Mouse (Mus musculus) right cerebral cortex, adult 18-20 months (tissue): Measurements from ENCODE around the gene 3110040N11Rik.

ENCODE experiments used
- DNase-seq: peaks from one replicate; pipeline ENCODE4 v3.0.0; 2022; ENCODE audit warnings: mixed read lengths

Gene 3110040N11Rik

DNA sequence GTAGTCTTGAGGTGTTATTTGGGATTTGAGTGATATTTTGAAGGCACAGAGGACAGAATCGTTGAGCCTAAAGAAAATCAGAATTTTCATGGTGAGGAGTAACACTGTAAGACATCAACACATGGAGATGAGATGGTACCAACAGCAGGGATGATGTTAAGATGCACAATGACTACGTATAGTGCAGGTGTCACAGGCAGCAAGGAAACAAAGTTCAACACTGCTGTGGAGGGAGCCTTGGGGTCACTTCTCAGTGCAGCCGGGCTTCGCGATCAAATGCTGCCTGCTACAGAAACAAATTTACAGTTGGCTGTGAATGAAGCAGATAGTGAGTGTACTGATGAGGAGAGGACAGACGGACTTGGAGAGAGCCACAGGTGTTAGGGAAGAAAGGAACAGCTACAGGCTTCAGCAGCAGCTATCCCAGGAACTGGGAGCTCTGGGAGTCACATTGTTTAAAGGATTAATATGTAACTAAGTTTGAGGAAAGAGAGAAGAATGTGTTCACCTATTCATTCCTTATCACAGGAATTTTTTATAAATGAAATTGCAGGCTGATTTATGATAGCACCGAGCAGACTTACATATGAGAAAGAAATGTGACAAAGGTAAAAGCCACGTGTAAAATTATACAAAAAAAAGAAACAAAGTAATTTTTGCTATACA, 50.4 kb downstream of the 3110040N11Rik start:
- DNase-seq, result no peak

DNA sequence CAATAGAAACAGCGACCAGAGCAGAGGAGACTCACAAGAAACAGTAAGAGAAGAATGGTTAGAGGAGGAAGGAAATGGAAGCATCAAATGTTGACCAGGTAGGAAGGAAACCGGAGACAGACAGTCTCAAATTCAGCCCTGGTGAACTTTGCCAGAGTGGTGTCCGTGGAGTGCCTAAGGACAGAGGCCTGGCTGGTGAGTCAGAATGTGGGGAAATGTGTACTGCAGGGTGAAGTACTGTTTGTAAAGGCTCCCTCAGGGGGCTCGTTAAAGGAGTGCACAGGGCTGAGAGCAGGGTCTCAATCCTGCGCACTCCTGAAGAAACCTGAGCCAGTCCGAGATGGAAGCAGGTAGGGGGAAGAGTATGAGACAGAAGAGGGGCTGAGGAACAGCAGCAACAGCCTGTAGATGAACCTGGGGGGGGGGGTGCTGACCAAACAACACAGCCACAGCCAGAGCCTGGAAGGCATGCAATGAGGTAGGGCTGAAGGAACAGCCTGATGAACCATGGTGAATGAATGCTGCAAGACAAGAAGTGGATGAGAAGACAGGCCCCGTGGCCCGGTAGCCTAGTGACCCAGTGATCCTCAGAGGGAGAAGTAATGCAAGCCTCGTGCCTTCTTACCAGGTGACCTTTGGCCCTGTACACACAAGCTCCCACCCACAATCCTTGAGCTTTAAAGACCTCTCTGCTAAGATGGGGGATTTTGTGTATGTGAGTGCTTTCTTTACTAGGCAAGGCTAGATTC, 53.8 kb downstream of the 3110040N11Rik start:
- no peak for DNase-seq

DNA sequence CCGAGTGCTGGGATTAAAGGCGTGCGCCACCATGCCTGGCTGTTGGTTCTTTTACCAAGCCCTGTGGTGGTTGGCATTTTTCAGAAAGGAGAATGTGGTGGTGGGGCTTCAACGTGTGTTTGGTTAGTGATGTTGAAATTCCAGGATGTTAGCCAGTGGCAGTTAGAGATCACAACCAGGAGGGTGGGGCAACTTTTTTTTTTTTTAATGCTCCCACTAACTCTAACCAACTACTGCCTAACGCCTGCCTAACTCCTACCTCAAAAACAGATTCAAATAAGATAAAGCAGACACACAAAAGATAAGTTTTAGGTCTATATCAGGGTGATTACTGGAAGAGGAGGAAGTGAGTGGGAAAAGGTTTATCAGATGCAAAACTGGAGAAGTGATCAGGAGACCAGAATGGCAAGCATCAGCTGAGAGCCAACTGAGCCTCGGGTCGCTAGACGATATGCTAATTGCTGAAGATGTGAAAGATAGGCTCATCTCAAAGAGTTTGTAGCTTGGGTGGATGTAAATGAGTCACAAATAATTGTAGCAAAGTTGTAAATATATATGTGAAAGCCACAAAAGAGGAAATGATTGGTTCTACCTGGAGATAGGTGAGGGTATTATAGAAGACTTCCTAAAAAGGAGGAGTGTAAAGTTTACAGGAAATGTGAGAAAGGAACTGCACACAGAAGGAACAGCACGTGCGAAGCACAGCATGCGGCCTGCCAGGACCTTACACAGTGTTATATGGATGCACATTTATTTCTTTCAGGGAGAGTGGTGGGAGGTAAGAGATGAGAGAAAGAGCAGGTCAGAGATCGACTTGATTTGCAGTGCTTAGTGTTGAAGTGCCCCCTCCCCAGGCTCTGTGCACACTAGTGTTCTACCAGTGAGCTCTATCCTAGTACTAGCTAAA, 56.8 kb downstream of the 3110040N11Rik start:
- DNase-seq, result no peak
